Mouse (Mus musculus) liver, embryonic 13.5 days (tissue): ENCODE results near the gene Cpvl. TPM values are rescaled to one million over a fixed set of nuclear protein-coding genes. Genes with fewer than 3 reads are reported as not detected.

ENCODE experiments used
- ATAC-seq: fragments of 200-750 bp; cut with Nextera tagmentation; 2 replicates; pipeline ENCODE4 v1.8.0; 2017; ENCODE audit warnings: low read depth, mild to moderate bottlenecking, moderate number of reproducible peaks, moderate library complexity
- DNase-seq: peaks from one replicate; pipeline ENCODE4 v3.0.0; 2022
- H3K27ac ChIP-seq: fragments of 300-500 bp; sonication (generic); 2 replicates; pipeline ENCODE4 v1.5.1; 2015; ENCODE audit warnings: moderate library complexity, mild to moderate bottlenecking, inconsistent platforms
- H3K27me3 ChIP-seq: fragments of 300-500 bp; sonication (generic); 2 replicates; pipeline ENCODE4 v1.6.1; 2015; ENCODE audit warnings: mild to moderate bottlenecking, inconsistent platforms
- H3K36me3 ChIP-seq: fragments of 300-500 bp; sonication (generic); 2 replicates; pipeline ENCODE4 v1.6.1; 2015; ENCODE audit warnings: mild to moderate bottlenecking, inconsistent platforms
- H3K4me1 ChIP-seq: fragments of 300-500 bp; sonication (generic); replicated peaks from 2 replicates; pipeline ENCODE4 v1.6.1; 2015; ENCODE audit warnings: inconsistent platforms
- H3K4me2 ChIP-seq: fragments of 300-500 bp; sonication (generic); 2 replicates; pipeline ENCODE4 v1.6.1; 2015; ENCODE audit warnings: inconsistent platforms, mild to moderate bottlenecking, moderate library complexity
- H3K4me3 ChIP-seq: fragments of 300-500 bp; sonication (generic); replicated peaks from 2 replicates; pipeline ENCODE4 v1.5.1; 2015; ENCODE audit warnings: mild to moderate bottlenecking, inconsistent platforms
- H3K9ac ChIP-seq: fragments of 300-500 bp; sonication (generic); 2 replicates; pipeline ENCODE4 v1.6.1; 2015; ENCODE audit warnings: mild to moderate bottlenecking, inconsistent platforms
- H3K9me3 ChIP-seq: fragments of 300-500 bp; sonication (generic); replicated peaks from 2 replicates; pipeline ENCODE4 v1.6.1; 2016; ENCODE audit warnings: inconsistent platforms
- WGBS: fragments of 180-500 bp; shearing (Covaris S2); methylation state at CpG from one replicate; pipeline ENCODE4 v1.1.7; 2015; ENCODE audit not compliant: insufficient replicate concordance; 5-methylcytosine and 5-hydroxymethylcytosine counted together
- polyA plus RNA-seq: library from polyadenylated mRNA; unstranded; fragments of >200 nt; fragmentation: Nextera tagmentation; extraction: Ambion mirVana; gene quantifications from 2 replicates; pipeline ENCODE4 v1.2.1, GENCODE M21; 2015

Cpvl gene
- polyA plus RNA-seq, 1 experiment from 2014 or later = not detected

GRCm38 (mm10) chr6:53881623-53882022 is 96.8 kb downstream of the Cpvl start:
- no peak overlapping the region for H3K4me3 ChIP-seq
- H3K4me1 ChIP-seq = no peaks in the 10 kb centered on the region
- no peaks in the 10 kb centered on the region for H3K36me3 ChIP-seq
- ATAC-seq (no peak), DNase-seq (no peak)
- H3K9me3 ChIP-seq = no peaks in the 10 kb centered on the region
- H3K27ac ChIP-seq = no peak overlapping the region
- WGBS = 52% methylated on average over 10 of the region's 10 CpGs
- no peak overlapping the region for H3K9ac ChIP-seq
- no peaks in the 10 kb centered on the region for H3K27me3 ChIP-seq
- no peak overlapping the region for H3K4me2 ChIP-seq

GRCm38 (mm10) chr6:53881235-53881606 is 97.2 kb downstream of the Cpvl start:
- Histone ChIP-seq H3K4me2 (peak overlapping the region; percentile 28; the same call in 1 of the 2 replicates), H3K4me3 (no peak overlapping the region), H3K27ac (no peak overlapping the region), H3K36me3 (no peaks in the 10 kb centered on the region), H3K9me3 (no peaks in the 10 kb centered on the region), H3K4me1 (no peaks in the 10 kb centered on the region), H3K9ac (no peak overlapping the region), H3K27me3 (no peaks in the 10 kb centered on the region)
- 33% methylated on average over 5 of the region's 5 CpGs for WGBS
- no peak for DNase-seq
- no peak for ATAC-seq

GRCm38 (mm10) chr6:53880530-53881234 is 97.8 kb downstream of the Cpvl start:
- no peak overlapping the region for H3K9ac ChIP-seq
- H3K27me3 ChIP-seq = no peaks in the 10 kb centered on the region
- 16% methylated on average over 14 of the region's 14 CpGs for WGBS
- ATAC-seq (no peak), DNase-seq (no peak)
- no peak overlapping the region for H3K27ac ChIP-seq
- no peak overlapping the region for H3K4me3 ChIP-seq
- H3K4me1 ChIP-seq = no peaks in the 10 kb centered on the region
- no peaks in the 10 kb centered on the region for H3K9me3 ChIP-seq
- peak overlapping the region; percentile 28; the same call in 1 of the 2 replicates for H3K4me2 ChIP-seq
- no peaks in the 10 kb centered on the region for H3K36me3 ChIP-seq

GRCm38 (mm10) chr6:53879567-53879966 is 98.9 kb downstream of the Cpvl start:
- 73% methylated on average over 8 of the region's 8 CpGs for WGBS
- Histone ChIP-seq H3K27ac (no peak overlapping the region), H3K4me1 (no peaks in the 10 kb centered on the region), H3K9me3 (no peaks in the 10 kb centered on the region), H3K4me2 (no peak overlapping the region), H3K36me3 (no peaks in the 10 kb centered on the region), H3K9ac (no peak overlapping the region), H3K4me3 (no peak overlapping the region), H3K27me3 (no peaks in the 10 kb centered on the region)
- no peak for DNase-seq
- ATAC-seq = no peak

GRCm38 (mm10) chr6:53874881-53875429 is 103.5 kb downstream of the Cpvl start:
- Histone ChIP-seq H3K27me3 (0 out of 2 replicates have a peak, but pooled peaks cover 3% of the 10 kb centered on the region), H3K9me3 (no peaks in the 10 kb centered on the region), H3K9ac (no peak overlapping the region), H3K4me3 (no peak overlapping the region), H3K27ac (no peak overlapping the region), H3K4me2 (no peak overlapping the region), H3K4me1 (no peaks in the 10 kb centered on the region), H3K36me3 (no peaks in the 10 kb centered on the region)
- ATAC-seq = no peak
- no peak for DNase-seq
- WGBS = 62% methylated on average over 9 of the region's 9 CpGs

- Histone ChIP-seq H3K4me1 (no peaks in the 10 kb centered on the region), H3K9me3 (no peaks in the 10 kb centered on the region), H3K27ac (no peak overlapping the region), H3K36me3 (no peaks in the 10 kb centered on the region), H3K9ac (no peak overlapping the region), H3K27me3 (0 out of 2 replicates have a peak, but pooled peaks cover 3% of the 10 kb centered on the region), H3K4me2 (no peak overlapping the region), H3K4me3 (no peak overlapping the region)
- ATAC-seq (no peak), DNase-seq (no peak)
- 79% methylated on average over 6 of the region's 6 CpGs for WGBS
Measured at GRCm38 (mm10) chr6:53871903-53872302, 106.6 kb downstream of the Cpvl start.

- WGBS = 51% methylated on average over 2 of the region's 2 CpGs
- no peak overlapping the region for H3K9ac ChIP-seq
- no peaks in the 10 kb centered on the region for H3K4me1 ChIP-seq
- no peaks in the 10 kb centered on the region for H3K9me3 ChIP-seq
- no peak for ATAC-seq
- no peak overlapping the region for H3K27ac ChIP-seq
- DNase-seq = no peak
- H3K36me3 ChIP-seq = no peaks in the 10 kb centered on the region
- no peaks in the 10 kb centered on the region for H3K27me3 ChIP-seq
- H3K4me2 ChIP-seq = no peak overlapping the region
- no peak overlapping the region for H3K4me3 ChIP-seq
Measured at GRCm38 (mm10) chr6:53863011-53863410, 115.5 kb downstream of the Cpvl start.

- ATAC-seq = no peak
- no peak overlapping the region for H3K27ac ChIP-seq
- no peak overlapping the region for H3K4me3 ChIP-seq
- H3K4me2 ChIP-seq = no peak overlapping the region
- no peak overlapping the region for H3K9ac ChIP-seq
- H3K4me1 ChIP-seq = no peaks in the 10 kb centered on the region
- H3K36me3 ChIP-seq = no peaks in the 10 kb centered on the region
- DNase-seq = no peak
- WGBS = 39% methylated on average over 1 of the region's 1 CpGs
- no peaks in the 10 kb centered on the region for H3K9me3 ChIP-seq
- H3K27me3 ChIP-seq = no peaks in the 10 kb centered on the region
Measured at GRCm38 (mm10) chr6:53859106-53859505, 119.4 kb downstream of the Cpvl start.

- no peak for ATAC-seq
Measured at GRCm38 (mm10) chr6:53857822-53858221, 120.6 kb downstream of the Cpvl start.

GRCm38 (mm10) chr6:53856775-53857174 is 121.7 kb downstream of the Cpvl start:
- ATAC-seq = no peak
- no peak for DNase-seq
- H3K27ac ChIP-seq = no peak overlapping the region

More at GRCm38 (mm10) chr6:53857822-53858221, 120.6 kb downstream of the Cpvl start:
- WGBS = 55% methylated on average over 7 of the region's 7 CpGs
- H3K4me1 ChIP-seq = no peaks in the 10 kb centered on the region
- no peak for DNase-seq
- no peak overlapping the region for H3K4me3 ChIP-seq
- no peak overlapping the region for H3K4me2 ChIP-seq
- H3K27me3 ChIP-seq = no peaks in the 10 kb centered on the region
- H3K36me3 ChIP-seq = no peaks in the 10 kb centered on the region
- no peaks in the 10 kb centered on the region for H3K9me3 ChIP-seq
- H3K27ac ChIP-seq = no peak overlapping the region
- H3K9ac ChIP-seq = no peak overlapping the region

GRCm38 (mm10) chr6:53854971-53855856 is 123.3 kb downstream of the Cpvl start:
- no peaks in the 10 kb centered on the region for H3K27me3 ChIP-seq

More at GRCm38 (mm10) chr6:53856775-53857174, 121.7 kb downstream of the Cpvl start:
- Histone ChIP-seq H3K4me2 (no peak overlapping the region), H3K27me3 (no peaks in the 10 kb centered on the region), H3K36me3 (no peaks in the 10 kb centered on the region), H3K4me3 (no peak overlapping the region), H3K9me3 (no peaks in the 10 kb centered on the region), H3K4me1 (no peaks in the 10 kb centered on the region), H3K9ac (no peak overlapping the region)
- 60% methylated on average over 2 of the region's 2 CpGs for WGBS

More at GRCm38 (mm10) chr6:53854971-53855856, 123.3 kb downstream of the Cpvl start:
- WGBS = 72% methylated on average over 12 of the region's 12 CpGs
- H3K9ac ChIP-seq = no peak overlapping the region
- no peak overlapping the region for H3K27ac ChIP-seq
- no peaks in the 10 kb centered on the region for H3K36me3 ChIP-seq
- no peak overlapping the region for H3K4me2 ChIP-seq
- no peaks in the 10 kb centered on the region for H3K4me1 ChIP-seq
- ATAC-seq (no peak), DNase-seq (no peak)
- H3K4me3 ChIP-seq = no peak overlapping the region
- no peaks in the 10 kb centered on the region for H3K9me3 ChIP-seq
